Mouse (Mus musculus): Measurements from ENCODE around the gene C5ar1.

The C5ar1 gene

DNA sequence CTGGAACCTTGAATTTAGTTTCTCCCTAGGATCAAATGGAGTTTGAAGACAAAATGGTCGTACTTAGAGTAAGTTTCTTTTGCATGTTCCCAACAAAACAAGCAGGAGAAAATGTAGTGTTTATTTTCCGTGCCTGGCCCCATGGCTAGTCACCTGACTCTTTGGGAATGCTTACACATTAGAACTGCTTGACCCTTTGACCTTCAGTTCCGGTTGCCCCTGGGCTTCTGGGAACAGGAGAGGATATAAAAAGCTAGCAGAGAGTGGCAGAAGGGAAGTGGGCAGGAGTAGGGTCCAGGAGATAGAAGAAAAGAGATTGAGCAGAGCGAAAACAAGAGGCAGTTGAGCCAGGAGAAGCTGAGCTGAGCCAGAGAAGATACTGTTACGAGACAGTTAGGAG is 29.5 kb downstream of the C5ar1 start:
- DNase-seq (ENCODE audit: extremely low read depth, insufficient read length, low spot score), result no peak

DNA sequence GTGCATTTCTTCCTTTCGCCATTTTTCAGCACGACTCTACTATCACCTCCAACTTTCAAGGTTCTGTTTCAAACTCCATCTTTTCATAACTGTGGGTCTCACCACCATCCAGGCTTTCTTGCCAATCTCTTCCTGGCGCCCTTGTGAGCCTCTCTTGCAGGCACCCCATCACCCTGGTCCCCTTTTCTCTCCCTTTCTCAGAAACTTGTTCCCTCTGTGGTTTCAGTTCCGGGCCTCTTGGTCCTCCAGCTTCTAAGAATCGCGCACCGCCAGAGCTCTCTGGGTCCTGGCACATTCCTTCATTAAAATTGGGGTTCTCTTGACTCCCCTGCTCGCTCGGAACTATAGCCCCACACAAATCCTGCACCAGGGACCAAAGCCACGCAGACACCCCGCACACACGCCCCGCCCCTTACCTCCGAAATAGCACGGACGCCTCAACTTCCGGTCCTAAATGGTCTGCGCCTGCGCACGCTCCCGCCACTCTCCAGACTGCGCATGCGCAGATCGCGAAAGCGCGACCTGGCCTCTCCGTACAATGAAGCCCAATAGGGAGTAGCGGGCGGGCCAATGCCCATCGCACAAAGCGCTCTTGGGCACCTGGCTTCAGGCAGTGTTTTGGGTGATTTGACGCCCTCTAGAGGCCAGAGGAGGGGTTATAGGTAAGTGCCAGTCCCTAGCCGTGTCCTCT is 37.6 kb downstream of the C5ar1 start, which contains the start of gene Dhx34:
Gene Dhx34 (minus strand): TSS at position 456 of the 691 bp plus-strand sequence.
- peak; percentile 99 for DNase-seq (ENCODE audit: extremely low read depth, insufficient read length, low spot score)

DNA sequence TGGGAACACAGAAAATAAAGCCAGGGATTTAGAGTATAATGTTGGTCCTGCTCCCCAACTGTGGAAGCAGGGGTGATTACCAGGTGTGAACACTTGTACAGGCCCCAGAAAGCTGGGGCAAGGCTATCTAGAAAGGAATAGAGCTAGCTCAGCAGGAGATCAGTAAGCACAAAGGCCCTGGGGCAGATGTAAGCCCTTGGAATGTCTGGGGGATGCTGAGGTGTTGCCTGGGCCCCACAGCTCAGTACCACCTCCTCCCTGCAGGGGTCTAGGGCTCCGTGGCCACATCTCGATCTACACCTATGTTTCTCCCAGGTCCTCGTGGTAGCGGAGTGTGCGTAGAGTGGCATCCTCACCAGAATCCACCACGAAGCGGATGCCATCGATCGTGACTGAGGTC is 45.4 kb downstream of the C5ar1 start:
- no peak for DNase-seq (ENCODE audit: extremely low read depth, insufficient read length, low spot score)

DNA sequence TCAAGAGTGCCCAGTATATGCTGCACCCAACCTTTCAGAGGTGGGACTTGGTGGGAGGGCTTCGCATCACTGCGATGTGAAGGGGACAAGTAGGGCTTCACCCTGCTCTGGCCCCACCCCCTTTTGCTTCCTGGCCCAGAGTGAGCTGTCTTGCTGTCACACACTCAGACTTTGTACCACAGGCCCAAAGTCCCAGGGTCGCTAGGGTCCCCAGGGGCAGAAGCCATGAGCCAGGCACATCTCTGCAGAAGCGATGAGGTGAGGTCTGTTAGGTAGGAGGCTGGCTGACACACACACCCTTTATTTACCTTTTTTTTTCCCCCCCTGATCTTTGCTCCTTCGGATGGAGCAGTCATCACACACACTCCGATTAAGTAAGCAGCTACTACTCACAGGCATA is 46.1 kb downstream of the C5ar1 start:
- DNase-seq (ENCODE audit: extremely low read depth, insufficient read length, low spot score), result no peak

DNA sequence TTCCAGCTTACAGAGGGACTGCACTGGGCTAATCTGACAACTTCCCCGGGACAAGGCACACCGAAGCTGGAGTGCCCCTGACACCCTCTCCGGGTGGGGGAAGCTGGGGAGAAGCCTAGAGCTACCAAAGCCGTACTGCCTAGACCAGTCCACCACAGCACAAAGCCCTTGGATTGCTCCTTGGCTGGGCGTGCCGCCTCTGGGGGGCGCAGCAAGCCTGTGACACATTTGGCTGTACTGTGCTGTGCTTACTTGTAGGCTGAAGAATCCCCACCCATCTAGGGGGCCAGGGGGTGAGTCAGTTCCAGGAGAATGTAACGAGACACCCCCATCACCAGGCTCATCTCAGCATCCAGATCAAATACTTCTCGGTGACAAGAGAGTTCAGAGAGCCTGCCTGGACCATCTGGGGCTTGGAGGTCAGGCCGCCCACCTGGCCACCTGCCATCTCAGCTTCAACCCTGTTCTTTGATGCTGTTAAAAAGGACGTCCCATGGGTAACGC is 48.4 kb downstream of the C5ar1 start:
- peak; percentile 42 for DNase-seq (ENCODE audit: extremely low read depth, insufficient read length, low spot score)

DNA sequence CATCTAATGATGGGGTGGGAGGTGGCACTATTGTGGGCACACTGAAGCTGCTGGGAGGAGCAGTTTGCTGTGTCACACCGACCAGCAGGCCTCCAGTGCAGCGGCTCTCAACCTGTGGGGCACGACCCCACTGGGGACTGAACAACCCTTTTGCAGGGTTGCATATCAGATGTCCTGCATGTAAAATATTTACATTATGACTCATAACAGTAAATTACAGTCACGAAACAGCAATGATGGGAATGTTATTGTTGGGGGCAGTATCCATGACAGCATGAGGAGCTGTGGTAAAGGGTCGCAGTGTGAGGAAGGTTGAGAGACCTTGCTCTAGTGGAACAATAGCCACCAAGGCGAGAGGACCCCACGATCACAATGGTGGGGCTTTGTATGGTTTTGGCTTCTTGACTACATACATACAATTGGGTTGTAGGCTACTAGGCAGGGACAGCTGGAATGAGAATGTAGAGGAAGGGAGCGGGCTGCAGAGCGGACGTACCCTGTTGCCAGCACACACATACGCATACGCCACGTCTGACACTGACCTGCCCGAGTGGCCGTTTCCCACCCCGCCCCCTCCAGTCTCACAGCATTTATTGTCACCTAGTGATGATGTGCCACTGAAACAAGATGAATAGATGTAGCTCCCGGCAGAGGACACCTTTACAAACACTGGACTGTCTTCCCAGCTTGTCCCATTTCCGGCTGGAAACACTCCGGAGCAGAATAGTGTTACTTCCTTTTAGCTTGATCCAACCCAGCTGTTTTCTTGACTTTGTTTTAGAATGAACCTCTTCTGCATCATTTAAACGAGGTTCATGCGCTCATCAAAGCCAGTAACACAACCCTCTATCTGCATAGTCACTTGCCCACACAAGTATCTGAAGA is 50.3 kb downstream of the C5ar1 start:
- DNase-seq (ENCODE audit: extremely low read depth, insufficient read length, low spot score), result peak; percentile 68

DNA sequence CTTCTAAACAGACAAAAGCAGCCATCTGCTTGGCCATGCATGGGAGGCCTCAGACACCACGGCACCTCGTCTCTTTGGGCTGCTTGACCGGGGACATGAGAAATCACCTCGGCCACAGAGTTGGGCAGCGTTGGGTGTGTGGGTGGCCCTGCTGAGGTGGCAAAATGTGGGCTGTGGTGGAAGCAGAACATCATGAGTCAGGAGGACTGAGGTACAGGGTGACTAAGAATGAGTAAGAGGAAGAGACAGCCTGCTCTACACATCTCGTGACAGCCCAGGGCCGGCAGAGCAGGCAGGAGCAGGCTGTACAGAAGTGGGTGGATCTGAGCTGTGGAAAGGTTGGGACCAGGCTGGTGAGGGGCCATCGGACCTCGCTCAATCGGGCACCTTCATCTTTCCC is 51.8 kb downstream of the C5ar1 start:
- DNase-seq (ENCODE audit: extremely low read depth, insufficient read length, low spot score), result peak; percentile 88

DNA sequence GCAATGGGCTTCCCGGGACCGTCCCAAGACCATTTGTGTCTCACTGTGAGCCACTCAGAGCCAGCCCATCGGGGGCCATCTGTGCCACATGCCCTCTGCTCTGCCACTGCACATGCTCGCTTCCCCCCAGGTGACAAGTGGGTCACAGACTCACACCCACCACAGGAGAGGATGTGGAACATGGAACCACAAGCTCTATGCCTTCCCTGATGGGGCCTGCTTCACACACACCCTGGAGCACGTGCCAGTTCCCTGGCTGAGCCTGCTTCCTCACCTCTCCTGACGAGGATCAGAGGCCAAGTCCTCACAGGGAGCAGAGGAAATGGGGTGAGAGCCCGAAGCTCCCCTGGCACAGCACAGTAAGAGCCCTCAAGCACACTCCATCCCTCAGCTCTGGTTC is 52.3 kb downstream of the C5ar1 start:
- DNase-seq (ENCODE audit: extremely low read depth, insufficient read length, low spot score), result no peak

DNA sequence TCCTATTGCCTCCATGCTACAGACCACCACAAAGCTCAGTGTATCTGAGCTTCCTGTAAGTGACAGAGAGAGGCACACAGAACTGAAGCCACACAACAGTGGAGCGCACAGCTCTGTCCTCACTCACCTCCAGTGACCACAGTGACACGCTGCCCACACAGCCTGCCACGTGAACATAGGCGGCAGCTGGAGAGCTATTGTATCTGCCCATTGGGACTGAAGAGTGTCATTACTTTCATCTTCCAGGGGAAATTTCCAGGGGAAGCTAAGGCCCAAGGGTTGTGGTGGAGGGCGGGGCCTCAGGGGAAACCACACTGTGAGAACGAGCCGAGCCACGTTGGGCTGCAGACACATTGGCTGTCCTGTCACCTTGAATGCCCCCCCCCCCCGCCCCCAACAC is 54.5 kb downstream of the C5ar1 start:
- DNase-seq (ENCODE audit: extremely low read depth, insufficient read length, low spot score), result no peak

DNA sequence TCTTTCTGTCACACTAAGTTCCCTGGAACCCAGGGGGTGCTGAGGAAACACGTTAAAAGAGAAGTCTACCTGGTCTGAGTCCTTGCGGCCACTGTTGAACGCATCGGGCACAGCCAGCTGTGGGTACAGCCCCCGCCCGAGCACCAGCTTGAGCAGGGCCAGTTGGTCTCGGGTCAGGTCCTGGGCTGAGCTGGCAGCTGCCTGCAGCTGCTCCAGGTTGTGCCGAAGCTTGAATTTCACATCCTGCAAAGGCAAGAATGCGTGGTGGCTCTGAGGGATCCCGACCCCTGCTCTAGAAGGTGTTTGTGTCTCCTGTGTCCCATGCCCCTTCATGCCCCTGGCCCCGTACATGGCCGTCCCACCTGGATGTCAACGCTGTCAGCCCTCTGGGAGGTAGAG is 55.8 kb downstream of the C5ar1 start:
- DNase-seq (ENCODE audit: extremely low read depth, insufficient read length, low spot score), result no peak

DNA sequence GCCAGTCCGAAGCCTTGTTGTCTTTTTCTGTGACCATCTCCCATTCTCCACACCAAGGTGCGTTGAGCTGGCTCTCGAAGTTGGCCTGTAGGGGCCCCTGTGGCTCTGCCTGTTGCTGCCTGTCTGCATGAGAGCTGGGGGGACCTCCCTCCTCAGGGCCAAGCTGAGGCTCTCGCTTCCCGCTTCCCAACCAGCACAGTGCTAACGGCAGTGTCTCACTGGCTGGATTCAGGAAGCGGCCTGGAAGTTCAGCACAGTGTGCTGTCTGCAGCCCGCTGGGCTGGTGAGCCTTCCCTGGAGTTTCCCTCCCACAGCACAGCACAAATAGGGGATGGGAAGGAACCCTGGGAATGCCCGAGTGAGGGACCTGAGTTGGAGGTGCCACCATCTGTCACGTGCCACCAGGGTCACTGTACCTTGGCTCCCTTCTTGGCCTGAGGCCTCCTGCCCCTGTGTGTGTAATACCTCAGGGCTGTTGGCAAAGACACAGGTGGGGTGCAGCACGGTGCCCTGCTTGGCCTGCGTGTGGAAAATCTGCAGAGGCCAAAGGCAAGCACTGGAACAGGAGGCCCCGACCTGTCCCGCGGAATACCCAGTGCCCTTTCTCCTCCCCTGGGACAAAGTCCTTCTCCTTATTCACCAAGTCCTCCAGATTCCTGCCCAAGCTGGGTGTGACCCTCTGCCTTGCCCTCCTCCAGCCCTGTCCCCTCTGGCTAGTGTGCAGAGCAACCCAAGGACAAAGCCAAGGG is 56.4 kb downstream of the C5ar1 start:
- no peak for DNase-seq (ENCODE audit: extremely low read depth, insufficient read length, low spot score)

DNA sequence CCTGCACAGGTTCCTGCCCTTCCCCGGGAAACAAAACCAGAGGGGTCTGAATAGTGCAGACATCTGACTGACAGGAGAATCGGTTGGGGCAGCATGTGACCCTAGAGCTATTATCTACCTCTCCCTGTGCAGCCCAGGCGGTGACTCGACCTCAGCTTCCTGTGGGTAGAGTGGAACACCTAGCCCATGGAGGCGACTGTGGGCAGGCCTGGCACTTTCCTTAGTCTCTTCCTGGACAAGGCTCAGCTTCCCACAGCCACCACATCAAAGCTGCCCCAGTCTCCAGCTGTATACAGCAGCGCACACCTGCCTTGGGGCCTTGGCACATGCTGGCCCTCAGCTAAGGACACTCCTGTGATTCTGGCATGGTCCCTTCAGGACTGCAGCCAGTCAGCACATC is 58.2 kb downstream of the C5ar1 start:
- DNase-seq (ENCODE audit: extremely low read depth, insufficient read length, low spot score), result no peak

DNA sequence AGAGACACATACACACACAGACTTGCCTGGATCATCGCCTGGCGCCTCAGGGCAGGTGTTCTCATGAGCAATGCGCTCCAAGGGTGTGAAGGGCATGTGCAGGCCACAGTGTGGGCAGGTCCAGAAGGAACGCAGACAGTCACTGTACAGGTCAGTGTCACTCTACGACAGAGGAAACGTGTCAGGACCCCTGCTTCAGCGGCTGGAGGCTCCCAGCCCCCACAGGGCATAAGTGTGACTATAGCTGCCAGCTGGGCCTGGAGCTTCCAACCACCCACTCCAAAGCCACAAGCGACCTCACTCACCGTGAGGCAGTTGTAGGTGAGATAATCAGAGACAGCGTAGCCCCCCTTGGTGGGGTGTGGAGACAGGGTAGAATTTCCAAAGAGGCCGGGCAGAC is 60.8 kb downstream of the C5ar1 start:
- DNase-seq (ENCODE audit: extremely low read depth, insufficient read length, low spot score), result no peak

DNA sequence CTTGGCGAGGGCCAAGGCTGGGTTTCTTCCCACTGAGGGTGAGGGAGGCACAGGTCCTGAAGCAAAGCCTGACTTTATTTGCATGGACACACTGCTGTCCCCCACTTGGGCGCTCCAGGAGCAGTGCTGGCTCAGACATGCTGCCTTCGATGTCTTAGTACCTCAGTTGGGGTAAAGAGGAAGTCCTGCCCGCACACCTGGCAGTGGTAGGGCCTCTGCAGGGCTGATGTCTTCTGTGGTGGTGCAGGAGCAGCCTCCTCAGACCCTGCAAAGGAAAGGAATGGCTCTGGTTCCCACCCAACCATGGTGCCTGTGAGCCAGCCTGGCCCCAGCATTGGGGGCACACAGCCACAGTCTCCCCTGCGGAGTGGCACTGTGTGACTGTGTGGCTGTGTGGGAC is 62.2 kb downstream of the C5ar1 start:
- DNase-seq (ENCODE audit: extremely low read depth, insufficient read length, low spot score), result no peak

Measured in 3134 (cell line).